Mouse (Mus musculus) adrenal gland, adult 8-10 months (tissue): Measurements from ENCODE around the gene Olfr9. TPM values are rescaled to one million over a fixed set of nuclear protein-coding genes. Genes with fewer than 3 reads are reported as not detected.
A peak's percentile ranks its signal among the peaks of the same experiment; 100 is the strongest.
"Not testable (repeated sequence)": the region's sequence is repeated elsewhere in the genome, so short reads cannot be mapped to it uniquely, and the experiment has no call there.

Source experiments
- DNase-seq: peaks from one replicate; pipeline ENCODE4 v3.0.0; 2022
- total RNA-seq, 4 experiments: library from RNA; stranded (reverse); gene quantifications; 2 replicates each; pipeline ENCODE4 v1.2.4; 2022

Gene Olfr9
- not detected for total RNA-seq

GRCm38 (mm10) chr10:128989131-128989530 is at the start of gene Olfr9:
Olfr9 (plus strand) TSS chr10:128989431.
- not testable (repeated sequence) for DNase-seq

DNA sequence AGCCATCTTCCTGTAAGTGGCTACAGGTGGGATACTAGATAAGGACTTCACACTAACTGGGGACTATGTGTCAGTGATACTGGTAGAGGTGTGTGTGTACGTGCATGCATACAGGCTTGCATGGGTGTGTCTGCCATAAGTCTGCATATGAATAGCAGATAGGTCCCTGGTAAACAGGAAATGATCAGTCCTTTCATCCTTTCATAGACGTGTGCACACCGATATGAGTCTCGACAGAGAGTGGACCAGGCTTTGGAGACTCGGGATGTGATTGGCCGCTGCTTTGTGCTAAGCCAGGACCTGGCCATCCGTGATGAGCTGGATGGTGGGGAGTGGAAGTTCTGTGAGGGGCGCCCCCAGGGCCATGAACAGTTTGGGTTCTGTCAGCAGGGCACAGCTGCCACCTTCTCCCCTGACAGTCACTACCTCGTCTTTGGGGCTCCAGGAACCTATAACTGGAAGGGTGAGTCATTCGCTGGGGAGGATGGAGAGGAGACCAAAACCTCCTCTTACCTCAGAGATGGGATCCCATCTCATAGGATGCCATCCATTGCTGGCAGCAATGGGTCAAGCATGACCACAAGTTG is 48.7 kb upstream of the Olfr9 start:
- DNase-seq, result no peak

GRCm38 (mm10) chr10:128945675-128946074 is 43.6 kb upstream of the Olfr9 start:
- DNase-seq, result no peak

- DNase-seq, result no peak
Observed at GRCm38 (mm10) chr10:128947496-128947895, 41.7 kb upstream of the Olfr9 start.

DNA sequence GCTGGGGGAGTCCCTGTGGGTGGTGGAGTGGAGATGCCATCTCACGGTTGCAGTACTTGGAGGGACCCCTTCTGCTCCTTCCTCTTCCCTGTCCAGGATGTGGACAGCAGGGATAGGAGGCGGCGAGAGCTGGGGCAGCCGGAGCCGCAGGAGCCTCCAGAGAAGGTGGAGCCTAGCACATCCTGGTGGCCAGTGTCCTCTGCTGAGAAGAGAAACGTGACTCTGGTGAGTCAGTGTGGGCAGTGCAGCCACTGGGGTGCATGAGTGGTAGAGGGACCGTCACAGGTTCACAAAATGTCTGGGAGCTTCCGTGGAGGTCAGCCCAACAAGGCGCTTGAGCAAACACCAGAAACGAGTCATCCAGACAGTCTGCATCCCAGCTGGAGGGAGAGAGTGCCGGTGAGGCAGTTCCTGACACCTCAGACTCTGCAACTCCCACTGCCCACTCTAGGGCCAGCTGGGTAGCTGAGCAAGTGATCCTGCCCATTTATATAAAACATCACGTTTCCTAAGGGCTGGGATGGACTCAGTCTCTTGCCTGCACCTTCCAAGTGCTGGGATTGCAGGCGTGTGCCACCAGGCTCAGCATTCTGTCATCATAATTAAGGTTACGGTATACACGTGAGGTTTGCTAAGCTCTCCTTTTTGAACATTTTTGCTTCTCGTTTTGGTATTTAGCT is 38.9 kb upstream of the Olfr9 start:
- DNase-seq, result no peak

DNA sequence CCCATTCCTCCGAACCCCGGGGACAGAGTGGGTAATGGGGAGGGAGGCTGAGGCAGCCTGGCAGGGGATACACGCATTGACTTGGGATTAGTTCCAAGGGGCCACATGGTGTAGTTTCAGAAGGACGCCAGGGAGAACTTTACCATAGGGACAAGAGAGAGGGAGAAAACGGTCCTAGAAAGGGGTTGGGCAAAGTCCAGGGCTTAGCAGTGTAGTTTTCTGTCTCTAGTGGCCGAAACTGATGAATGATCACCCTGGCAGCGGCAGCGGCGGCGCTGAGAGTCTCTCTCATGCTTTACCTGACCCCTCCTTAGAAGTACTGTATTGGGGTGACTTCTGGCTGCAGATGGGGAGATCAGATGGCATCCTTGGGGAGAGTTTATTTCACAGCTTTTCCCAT is 30.9 kb upstream of the Olfr9 start:
- no peak for DNase-seq

- DNase-seq, result no peak
Observed at GRCm38 (mm10) chr10:128960142-128960541, 29.1 kb upstream of the Olfr9 start.

- no peak for DNase-seq
Observed at GRCm38 (mm10) chr10:128960590-128961584, 28.3 kb upstream of the Olfr9 start, which contains the start of gene Mettl7b. Mettl7b (minus strand) TSS chr10:128960988.

GRCm38 (mm10) chr10:128964961-128965360 is 24.3 kb upstream of the Olfr9 start:
- DNase-seq, result no peak

GRCm38 (mm10) chr10:128965871-128966270 is 23.4 kb upstream of the Olfr9 start:
- no peak for DNase-seq

DNA sequence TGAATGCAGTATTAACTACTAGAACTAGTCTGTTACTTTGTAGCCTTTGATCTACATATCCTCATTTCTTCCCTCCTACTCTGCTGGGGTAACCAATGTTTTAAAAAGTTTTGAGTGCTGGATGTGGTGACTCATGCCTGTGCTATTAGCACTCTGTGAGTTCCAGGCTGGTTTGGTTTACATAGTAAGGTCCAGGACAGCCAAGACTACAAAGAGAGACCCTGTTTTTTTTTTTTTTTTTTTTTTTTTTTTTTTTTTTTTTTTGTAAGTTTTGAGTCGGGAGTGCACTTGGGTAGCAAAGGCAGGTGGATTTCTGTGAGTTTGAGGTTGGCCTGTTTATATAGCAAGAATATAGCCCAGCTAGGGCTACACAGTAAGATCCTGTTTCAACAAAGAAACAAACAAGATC is 20.9 kb upstream of the Olfr9 start:
- no peak for DNase-seq

DNA sequence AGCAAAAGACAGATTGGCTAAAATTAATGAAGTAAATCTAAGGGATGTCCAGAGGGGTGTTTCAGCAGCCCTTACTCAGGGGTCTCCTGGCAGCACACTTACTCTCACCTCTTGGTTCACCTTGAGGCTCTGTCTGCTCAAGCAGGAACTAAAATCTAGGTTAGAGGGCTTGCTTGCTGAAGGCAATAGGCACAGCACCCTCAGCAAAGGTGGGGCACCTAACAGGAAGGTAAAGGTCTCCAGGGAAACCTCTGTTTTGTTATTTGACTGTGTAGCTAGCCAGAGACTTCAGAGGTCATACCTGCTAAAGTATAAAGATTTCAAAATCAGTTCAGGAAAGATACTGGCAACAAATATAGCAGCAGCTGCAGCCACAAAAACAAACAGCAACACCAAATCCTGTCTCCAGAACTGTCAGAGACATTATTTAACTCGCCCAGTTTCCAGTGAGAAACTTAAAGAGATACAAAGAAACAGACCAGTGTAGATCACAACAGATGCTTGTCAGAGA is 18.4 kb upstream of the Olfr9 start:
- DNase-seq, result no peak

DNA sequence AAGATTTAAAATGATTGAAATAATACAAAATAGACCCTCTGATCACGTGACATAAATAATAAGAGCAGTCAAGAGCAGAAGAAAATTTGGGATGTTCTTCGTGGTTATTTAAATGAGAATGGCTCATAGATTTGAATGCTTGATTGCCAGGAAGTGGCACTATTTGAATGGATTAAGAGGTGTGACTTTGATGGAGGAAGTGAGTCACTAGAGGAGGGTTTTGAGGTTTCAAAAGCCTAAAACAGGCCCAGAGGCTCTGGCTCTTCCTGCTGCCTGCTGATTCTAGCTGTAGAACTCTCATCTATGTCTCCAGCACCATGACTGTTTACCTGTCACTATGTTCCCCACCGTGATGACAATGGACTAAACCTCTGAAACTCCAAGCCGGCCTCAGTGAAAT is 16.4 kb upstream of the Olfr9 start:
- no peak for DNase-seq

- no peak for DNase-seq
Observed at GRCm38 (mm10) chr10:128976395-128976794, 12.8 kb upstream of the Olfr9 start.

- peak; percentile 19 for DNase-seq
Observed at GRCm38 (mm10) chr10:128977522-128978114, 11.6 kb upstream of the Olfr9 start.

- DNase-seq, result no peak
Observed at GRCm38 (mm10) chr10:128980644-128981365, 8.4 kb upstream of the Olfr9 start.

DNA sequence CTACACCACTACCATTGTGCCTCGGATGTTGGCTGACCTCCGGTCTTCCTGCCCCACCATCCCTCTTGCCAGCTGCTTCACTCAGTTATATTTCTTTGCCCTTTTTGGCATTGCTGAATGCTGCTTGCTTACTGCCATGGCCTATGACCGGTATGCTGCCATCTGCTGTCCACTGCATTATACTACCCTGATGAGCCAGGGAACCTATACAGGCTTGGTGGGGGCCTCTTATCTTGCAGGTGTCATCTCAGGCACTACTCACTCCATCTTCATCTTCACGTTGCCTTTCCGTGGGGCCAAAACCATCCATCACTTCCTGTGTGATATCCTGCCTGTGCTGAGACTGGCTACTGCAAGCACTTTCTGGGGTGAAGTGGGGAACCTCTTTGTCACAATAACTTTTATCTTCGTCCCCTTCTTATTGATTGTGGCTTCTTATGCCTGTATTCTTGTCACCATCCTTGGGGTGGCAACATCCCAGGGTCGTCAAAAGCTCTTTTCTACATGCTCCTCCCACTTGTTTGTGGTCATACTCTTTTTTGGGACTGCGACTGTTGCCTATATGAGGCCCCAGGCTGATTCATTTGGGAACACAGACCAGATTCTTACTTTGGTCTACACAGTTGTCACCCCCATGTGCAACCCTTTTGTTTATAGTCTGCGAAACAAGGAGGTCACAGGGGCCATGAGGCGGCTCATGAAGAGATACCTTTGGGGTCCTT is 1.1 kb downstream of the Olfr9 start:
- not testable (repeated sequence) for DNase-seq

DNA sequence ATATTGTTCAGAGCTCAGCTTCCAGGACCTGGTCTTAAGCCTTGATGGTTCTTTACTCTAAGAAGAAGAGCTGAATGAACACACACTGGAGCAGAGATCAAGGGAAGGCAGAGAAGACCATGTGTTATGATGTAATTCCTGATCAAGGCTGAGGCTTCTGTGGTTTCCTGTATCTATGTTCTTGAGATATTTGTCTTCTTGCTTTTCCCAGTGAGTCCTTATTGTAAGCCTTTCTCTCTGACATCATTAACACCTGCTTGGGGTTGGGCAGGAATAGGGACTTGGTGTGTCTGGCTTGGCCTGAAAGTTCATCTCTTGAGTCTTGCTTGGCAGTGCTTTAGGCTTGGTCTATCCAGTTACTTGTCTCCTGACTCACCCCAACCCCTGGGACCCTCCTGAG is 1.8 kb downstream of the Olfr9 start:
- DNase-seq, result no peak

- no peak for DNase-seq
Observed at GRCm38 (mm10) chr10:128995796-128996195, 6.6 kb downstream of the Olfr9 start.

DNA sequence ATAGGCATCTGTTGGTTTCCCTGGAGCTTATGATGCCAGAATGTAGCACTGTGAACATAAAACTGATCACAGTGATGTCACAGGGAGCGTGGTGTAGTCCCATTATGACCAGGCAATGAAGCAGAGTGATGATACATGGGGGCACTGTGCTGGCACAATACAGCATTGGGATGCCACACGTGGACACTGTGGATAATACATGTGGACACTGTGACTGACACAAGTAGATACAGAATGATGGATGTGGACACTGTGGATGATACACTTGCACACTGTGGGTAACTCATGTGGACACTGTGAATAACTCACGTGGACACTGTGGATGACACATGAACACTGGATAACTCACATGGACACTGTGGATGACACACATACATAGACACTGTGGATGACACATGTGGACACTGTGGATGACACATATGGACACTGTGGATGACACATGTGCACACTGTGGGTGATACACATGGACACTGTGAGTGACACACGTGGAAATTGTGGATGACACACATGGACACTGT is 7.4 kb downstream of the Olfr9 start:
- no peak for DNase-seq
